Mouse (Mus musculus) layer of hippocampus, adult 2 months (tissue): Measurements from ENCODE around the gene BC024978. TPM values are rescaled to one million over a fixed set of nuclear protein-coding genes. Genes with fewer than 3 reads are reported as not detected.
A peak's percentile ranks its signal among the peaks of the same experiment; 100 is the strongest.

ENCODE experiments used
- DNase-seq, 2 experiments: peaks; one replicate each; pipeline ENCODE4 v3.0.0; 2022; ENCODE audit warnings: low spot score in 2 of 2
- H3K27ac ChIP-seq: fragments of 200-600 bp; 2 replicates; pipeline ENCODE4 v1.8.1; 2022
- H3K4me3 ChIP-seq: fragments of 200-600 bp; 2 replicates; pipeline ENCODE4 v1.8.1; 2022; ENCODE audit warnings: mild to moderate bottlenecking
- CTCF ChIP-seq: fragments of 200-600 bp; conservative IDR thresholded peaks from 2 replicates; pipeline ENCODE4 v1.8.1; 2022; ENCODE audit warnings: antibody characterized with exemption, mild to moderate bottlenecking, moderate library complexity
- total RNA-seq, 2 experiments: library from RNA; stranded (reverse); gene quantifications; 2 replicates each; pipeline ENCODE4 v1.2.3; 2021

The BC024978 gene
- total RNA-seq, 2 experiments from 2014 or later: 19.5 to 21.7 TPM

DNA sequence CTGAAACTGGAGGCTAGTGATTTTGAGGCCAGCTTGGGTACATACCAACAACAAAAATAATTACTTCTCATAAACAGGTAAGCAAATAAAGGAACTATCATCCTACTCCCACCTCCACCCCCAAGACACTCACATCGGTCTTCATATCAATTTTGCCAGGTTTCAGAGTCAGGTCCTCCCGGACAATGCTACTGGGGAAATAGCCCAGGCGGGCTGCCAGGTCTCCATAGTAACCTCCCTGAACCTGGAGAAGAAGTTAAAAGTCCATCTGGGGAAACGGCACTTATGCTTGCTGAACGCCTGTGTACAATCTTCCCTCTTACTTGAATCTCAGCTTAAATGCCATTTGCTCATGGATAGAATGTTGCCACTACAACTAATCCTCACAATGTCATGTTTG is 15.5 kb upstream of the BC024978 start:
- TF ChIP-seq CTCF: no peak
- H3K4me3 ChIP-seq: no peak overlapping the region
- peak overlapping the region; percentile 86 for H3K27ac ChIP-seq
- DNase-seq: no peak

- H3K4me3 ChIP-seq: no peak within 1 kb of the TSS
- H3K27ac ChIP-seq: peak within 1 kb of the TSS; percentile 86
- no peak for TF ChIP-seq CTCF
- DNase-seq: no peak
Measured at GRCm38 (mm10) chr7:27180837-27181695, 14.5 kb upstream of the BC024978 start, which contains the start of the genes Gm21983 and Mia. TSS of gene Gm21983 (minus strand) at chr7:27181086. TSS of gene Mia (minus strand) at chr7:27181157.

DNA sequence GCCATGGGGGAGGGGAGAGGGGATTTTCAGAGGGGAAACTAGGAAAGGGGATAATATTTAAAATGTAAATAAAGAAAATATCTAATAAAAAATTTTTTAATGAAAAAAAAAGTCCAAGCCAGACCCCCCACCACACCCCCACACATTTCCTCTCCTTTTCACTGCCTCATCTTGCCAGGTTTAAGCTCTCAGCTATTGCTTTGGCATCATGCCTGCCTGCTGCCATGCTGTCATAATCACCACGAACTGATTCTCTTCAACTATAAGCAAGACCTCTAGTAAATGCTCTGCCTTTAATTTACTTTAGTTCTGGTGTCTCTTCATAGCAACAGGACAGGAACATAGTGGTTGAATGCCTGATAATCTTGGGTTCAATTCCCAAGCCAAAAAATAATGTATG is 13.1 kb upstream of the BC024978 start:
- no peak for TF ChIP-seq CTCF
- DNase-seq: no peak
- Histone ChIP-seq H3K4me3 (no peak overlapping the region), H3K27ac (no peak overlapping the region)

GRCm38 (mm10) chr7:27184964-27185363 is 10.6 kb upstream of the BC024978 start:
- DNase-seq: no peak
- H3K4me3 ChIP-seq: no peak overlapping the region
- peak; percentile 77 for TF ChIP-seq CTCF
- no peak overlapping the region for H3K27ac ChIP-seq

DNA sequence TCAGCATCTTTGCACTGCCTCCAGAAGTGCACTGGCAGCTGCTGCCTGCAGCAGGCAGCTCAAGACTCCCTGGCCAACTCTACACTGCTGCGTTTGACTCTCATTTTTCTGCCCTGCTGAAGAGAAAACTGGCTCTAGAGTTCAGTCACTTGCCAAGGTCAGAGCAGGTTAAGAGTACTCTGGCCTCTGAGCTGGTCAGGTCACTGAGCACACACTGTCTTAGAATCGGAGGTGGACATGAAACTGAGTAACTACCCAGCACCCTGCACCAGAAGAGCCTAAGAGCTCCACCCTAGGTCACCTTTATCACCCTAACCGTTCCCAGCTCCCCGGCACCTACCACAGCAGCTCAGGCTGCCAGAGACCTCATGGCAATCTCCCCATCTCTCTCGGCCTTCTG is 9.6 kb upstream of the BC024978 start:
- no peak overlapping the region for H3K4me3 ChIP-seq
- H3K27ac ChIP-seq: no peak overlapping the region
- no peak for DNase-seq
- no peak for TF ChIP-seq CTCF

- peak; percentile 62 for TF ChIP-seq CTCF
- DNase-seq: no peak
- no peak overlapping the region for H3K27ac ChIP-seq
Measured at GRCm38 (mm10) chr7:27189271-27189931, 6.2 kb upstream of the BC024978 start.

DNA sequence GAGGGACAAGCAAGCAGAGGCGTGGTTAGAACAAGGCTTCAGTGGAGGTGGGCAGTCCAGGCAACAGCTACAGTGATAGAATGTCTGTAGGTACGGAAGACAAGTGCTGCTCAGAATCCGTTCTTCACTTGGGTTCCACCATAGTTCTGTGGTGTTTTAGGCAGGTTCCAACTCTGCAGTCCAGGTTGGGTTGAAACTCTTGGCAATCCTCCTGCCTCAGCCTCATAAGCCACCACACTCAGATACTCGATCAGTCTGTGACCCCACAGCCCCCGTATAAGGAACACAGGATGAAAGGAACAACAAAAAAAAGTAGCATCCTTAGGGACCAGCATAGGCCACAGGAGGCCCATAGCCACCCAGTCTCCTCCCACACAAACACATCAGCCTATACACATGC is 3.1 kb upstream of the BC024978 start:
- DNase-seq: no peak
- no peak overlapping the region for H3K4me3 ChIP-seq
- TF ChIP-seq CTCF: no peak
- no peak overlapping the region for H3K27ac ChIP-seq

More at GRCm38 (mm10) chr7:27189271-27189931, 6.2 kb upstream of the BC024978 start:
- no peak overlapping the region for H3K4me3 ChIP-seq

- Histone ChIP-seq H3K4me3 (no peak overlapping the region), H3K27ac (no peak overlapping the region)
- DNase-seq: no peak
- TF ChIP-seq CTCF: no peak
Measured at GRCm38 (mm10) chr7:27193731-27194130, 1.9 kb upstream of the BC024978 start.

DNA sequence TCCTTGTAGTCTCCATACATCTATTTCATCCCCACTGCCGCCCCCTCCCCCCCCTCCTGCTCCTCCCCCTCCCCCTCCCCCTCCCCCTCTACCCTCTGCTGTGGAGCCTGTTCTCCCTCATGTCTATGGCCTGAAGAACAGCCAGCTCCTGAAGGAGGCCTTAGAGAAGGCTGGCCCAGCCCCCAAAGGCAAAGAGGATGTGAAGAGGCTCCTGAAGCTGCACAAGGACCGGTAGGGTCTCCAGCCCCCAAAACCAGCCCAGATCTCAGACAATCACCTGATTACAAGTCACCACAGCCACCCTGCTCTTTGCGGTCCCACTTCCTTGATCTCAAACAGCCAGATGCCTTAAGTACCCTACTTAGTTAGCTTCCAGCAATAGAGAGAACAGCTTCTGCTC is 1.6 kb downstream of the BC024978 start:
- no peak for DNase-seq
- H3K27ac ChIP-seq: no peak overlapping the region
- no peak for TF ChIP-seq CTCF
- H3K4me3 ChIP-seq: no peak overlapping the region

GRCm38 (mm10) chr7:27197634-27198033 is 2.1 kb downstream of the BC024978 start:
- Histone ChIP-seq H3K27ac (no peak overlapping the region), H3K4me3 (no peak overlapping the region)
- TF ChIP-seq CTCF: no peak
- no peak for DNase-seq

DNA sequence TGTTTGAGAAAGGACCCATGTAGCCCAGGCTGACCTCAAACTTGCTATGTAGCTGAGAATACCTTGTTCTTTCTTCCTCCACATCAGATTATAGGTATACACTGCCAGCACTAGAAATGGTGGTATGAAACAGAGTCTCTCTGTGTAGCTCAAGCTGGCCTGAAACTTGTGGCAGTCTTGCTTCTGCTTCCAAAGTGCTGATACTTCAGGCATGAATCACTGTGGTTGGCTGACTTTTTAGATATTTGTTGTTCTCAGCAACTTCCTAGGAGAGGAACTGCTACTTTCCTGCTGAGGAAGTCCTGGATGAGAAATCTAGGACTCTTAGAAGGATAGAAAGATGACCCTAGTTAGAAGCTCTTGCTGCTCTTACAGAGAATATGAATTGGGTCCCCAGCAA is 2.8 kb downstream of the BC024978 start:
- H3K27ac ChIP-seq: no peak overlapping the region
- H3K4me3 ChIP-seq: no peak overlapping the region
- TF ChIP-seq CTCF: no peak
- no peak for DNase-seq

DNA sequence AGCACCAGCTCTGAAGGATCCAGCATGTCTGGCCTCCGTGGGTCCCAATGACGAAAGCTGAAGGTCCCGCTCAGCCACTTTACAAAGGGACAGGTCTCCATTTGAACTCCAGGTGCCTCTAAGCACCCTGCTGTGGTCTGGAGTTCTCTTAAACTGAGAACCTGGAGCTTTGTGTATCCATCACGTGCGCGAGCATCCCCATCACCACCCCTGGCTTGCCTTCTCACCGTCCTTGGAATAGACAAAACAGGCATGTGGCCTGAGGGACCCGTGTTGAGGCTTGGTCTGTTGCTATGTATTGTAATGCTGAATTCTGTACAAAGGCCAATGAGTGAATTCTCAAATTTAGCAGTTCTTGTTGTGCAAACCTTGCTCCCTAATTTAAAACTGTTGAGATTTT is 3.2 kb downstream of the BC024978 start:
- DNase-seq: no peak
- Histone ChIP-seq H3K4me3 (no peak overlapping the region), H3K27ac (no peak overlapping the region)
- no peak for TF ChIP-seq CTCF

- no peak overlapping the region for H3K4me3 ChIP-seq
- DNase-seq: no peak
- no peak for TF ChIP-seq CTCF
- no peak overlapping the region for H3K27ac ChIP-seq
Measured at GRCm38 (mm10) chr7:27203730-27204449, 8.3 kb downstream of the BC024978 start.
